Mouse (Mus musculus): Measurements from ENCODE around the gene Babam2. TPM values are rescaled to one million over a fixed set of nuclear protein-coding genes. Genes with fewer than 3 reads are reported as not detected.
"Not testable (repeated sequence)": the region's sequence is repeated elsewhere in the genome, so short reads cannot be mapped to it uniquely, and the experiment has no call there.

The Babam2 gene
- polyA plus RNA-seq, 1 experiment from 2014 or later, result 54.7 TPM

GRCm38 (mm10) chr5:31787201-31787600, 89.7 kb downstream of the Babam2 start:
- Histone ChIP-seq H3K4me1 (ENCODE audit: control insufficient read depth, insufficient read depth, low read length) (no peaks in the 10 kb centered on the region), H3K27me3 (ENCODE audit: control insufficient read depth, insufficient read depth, low read depth, low read length) (no peaks in the 10 kb centered on the region), H3K9ac (ENCODE audit: low read depth, low read length) (no peak overlapping the region), H3K27ac (ENCODE audit: low read length) (no peak overlapping the region), H3K4me2 (ENCODE audit: low read length) (no peak overlapping the region), H3K4me3 (ENCODE audit: low read depth, low read length) (no peak overlapping the region), H3K9me3 (replicated peaks; ENCODE audit: control insufficient read depth, low read length, poor library complexity, severe bottlenecking) (no peaks in the 10 kb centered on the region), H3K36me3 (ENCODE audit: control insufficient read depth, insufficient read depth, low read length) (no peaks in the 10 kb centered on the region)
- ATAC-seq, result no peak
- WGBS, result 82% methylated on average over 3 of the region's 3 CpGs

- no peak overlapping the region for H3K4me3 ChIP-seq (ENCODE audit: low read depth, low read length)
- WGBS, result 82% methylated on average over 3 of the region's 3 CpGs
- H3K27ac ChIP-seq (ENCODE audit: low read length), result no peak overlapping the region
- no peaks in the 10 kb centered on the region for H3K4me1 ChIP-seq (ENCODE audit: control insufficient read depth, insufficient read depth, low read length)
- no peak overlapping the region for H3K4me2 ChIP-seq (ENCODE audit: low read length)
- H3K27me3 ChIP-seq (ENCODE audit: control insufficient read depth, insufficient read depth, low read depth, low read length), result no peaks in the 10 kb centered on the region
- ATAC-seq, result no peak
- no peaks in the 10 kb centered on the region for H3K9me3 ChIP-seq (replicated peaks; ENCODE audit: control insufficient read depth, low read length, poor library complexity, severe bottlenecking)
- H3K36me3 ChIP-seq (ENCODE audit: control insufficient read depth, insufficient read depth, low read length), result no peaks in the 10 kb centered on the region
- H3K9ac ChIP-seq (ENCODE audit: low read depth, low read length), result no peak overlapping the region
These were observed 90.1 kb downstream of the Babam2 start for GRCm38 (mm10) chr5:31787622-31788021.

- Histone ChIP-seq H3K4me1 (ENCODE audit: control insufficient read depth, insufficient read depth, low read length) (no peaks in the 10 kb centered on the region), H3K9ac (ENCODE audit: low read depth, low read length) (no peak overlapping the region), H3K4me2 (ENCODE audit: low read length) (no peak overlapping the region), H3K9me3 (replicated peaks; ENCODE audit: control insufficient read depth, low read length, poor library complexity, severe bottlenecking) (no peaks in the 10 kb centered on the region; the same call in 1 of the 2 replicates), H3K36me3 (ENCODE audit: control insufficient read depth, insufficient read depth, low read length) (no peaks in the 10 kb centered on the region), H3K27ac (ENCODE audit: low read length) (no peak overlapping the region), H3K4me3 (ENCODE audit: low read depth, low read length) (no peak overlapping the region), H3K27me3 (ENCODE audit: control insufficient read depth, insufficient read depth, low read depth, low read length) (no peaks in the 10 kb centered on the region)
- no peak for ATAC-seq
- 92% methylated on average over 6 of the region's 6 CpGs for WGBS
These were observed 94.9 kb downstream of the Babam2 start for GRCm38 (mm10) chr5:31792338-31792737.

- no peaks in the 10 kb centered on the region for H3K36me3 ChIP-seq (ENCODE audit: control insufficient read depth, insufficient read depth, low read length)
- WGBS, result 89% methylated on average over 8 of the region's 8 CpGs
- no peaks in the 10 kb centered on the region; the same call in 1 of the 2 replicates for H3K9me3 ChIP-seq (replicated peaks; ENCODE audit: control insufficient read depth, low read length, poor library complexity, severe bottlenecking)
- ATAC-seq, result no peak
- no peak overlapping the region for H3K4me2 ChIP-seq (ENCODE audit: low read length)
- no peak overlapping the region for H3K27ac ChIP-seq (ENCODE audit: low read length)
- no peak overlapping the region for H3K9ac ChIP-seq (ENCODE audit: low read depth, low read length)
- no peaks in the 10 kb centered on the region for H3K27me3 ChIP-seq (ENCODE audit: control insufficient read depth, insufficient read depth, low read depth, low read length)
- H3K4me3 ChIP-seq (ENCODE audit: low read depth, low read length), result no peak overlapping the region
- no peaks in the 10 kb centered on the region for H3K4me1 ChIP-seq (ENCODE audit: control insufficient read depth, insufficient read depth, low read length)
These were observed 95.4 kb downstream of the Babam2 start for GRCm38 (mm10) chr5:31792863-31793262.

GRCm38 (mm10) chr5:31795414-31795813, 97.9 kb downstream of the Babam2 start:
- Histone ChIP-seq H3K27me3 (ENCODE audit: control insufficient read depth, insufficient read depth, low read depth, low read length) (no peaks in the 10 kb centered on the region), H3K4me3 (ENCODE audit: low read depth, low read length) (no peak overlapping the region), H3K36me3 (ENCODE audit: control insufficient read depth, insufficient read depth, low read length) (no peaks in the 10 kb centered on the region), H3K27ac (ENCODE audit: low read length) (no peak overlapping the region), H3K4me1 (ENCODE audit: control insufficient read depth, insufficient read depth, low read length) (no peaks in the 10 kb centered on the region), H3K4me2 (ENCODE audit: low read length) (no peak overlapping the region), H3K9me3 (replicated peaks; ENCODE audit: control insufficient read depth, low read length, poor library complexity, severe bottlenecking) (no peaks in the 10 kb centered on the region; the same call in 1 of the 2 replicates), H3K9ac (ENCODE audit: low read depth, low read length) (no peak overlapping the region)
- WGBS, result 94% methylated on average over 3 of the region's 3 CpGs
- ATAC-seq, result no peak

- no peak overlapping the region for H3K9ac ChIP-seq (ENCODE audit: low read depth, low read length)
- H3K4me1 ChIP-seq (ENCODE audit: control insufficient read depth, insufficient read depth, low read length), result no peaks in the 10 kb centered on the region
- H3K4me2 ChIP-seq (ENCODE audit: low read length), result no peak overlapping the region
- ATAC-seq, result no peak
- no peaks in the 10 kb centered on the region for H3K36me3 ChIP-seq (ENCODE audit: control insufficient read depth, insufficient read depth, low read length)
- H3K27ac ChIP-seq (ENCODE audit: low read length), result no peak overlapping the region
- H3K9me3 ChIP-seq (replicated peaks; ENCODE audit: control insufficient read depth, low read length, poor library complexity, severe bottlenecking), result no peaks in the 10 kb centered on the region; the same call in 1 of the 2 replicates
- no peak overlapping the region for H3K4me3 ChIP-seq (ENCODE audit: low read depth, low read length)
- no peaks in the 10 kb centered on the region for H3K27me3 ChIP-seq (ENCODE audit: control insufficient read depth, insufficient read depth, low read depth, low read length)
These were observed 99.5 kb downstream of the Babam2 start for GRCm38 (mm10) chr5:31796979-31797378.

GRCm38 (mm10) chr5:31804211-31804610, 106.7 kb downstream of the Babam2 start:
- ATAC-seq; H3K9ac ChIP-seq (ENCODE audit: low read depth, low read length); H3K27me3 ChIP-seq (ENCODE audit: control insufficient read depth, insufficient read depth, low read depth, low read length); H3K4me1 ChIP-seq (ENCODE audit: control insufficient read depth, insufficient read depth, low read length); H3K36me3 ChIP-seq (ENCODE audit: control insufficient read depth, insufficient read depth, low read length); H3K27ac ChIP-seq (ENCODE audit: low read length); H3K4me3 ChIP-seq (ENCODE audit: low read depth, low read length); H3K4me2 ChIP-seq (ENCODE audit: low read length); H3K9me3 ChIP-seq (replicated peaks; ENCODE audit: control insufficient read depth, low read length, poor library complexity, severe bottlenecking): not testable (repeated sequence)
- whole genome bisulfite sequencing, result 93% methylated on average over 8 of the region's 8 CpGs

- no peaks in the 10 kb centered on the region for H3K9me3 ChIP-seq (replicated peaks; ENCODE audit: control insufficient read depth, low read length, poor library complexity, severe bottlenecking)
- no peak overlapping the region for H3K27ac ChIP-seq (ENCODE audit: low read length)
- no peak for ATAC-seq
- no peak overlapping the region for H3K4me2 ChIP-seq (ENCODE audit: low read length)
- 75% methylated on average over 8 of the region's 8 CpGs for WGBS
- H3K36me3 ChIP-seq (ENCODE audit: control insufficient read depth, insufficient read depth, low read length), result no peaks in the 10 kb centered on the region
- no peaks in the 10 kb centered on the region for H3K27me3 ChIP-seq (ENCODE audit: control insufficient read depth, insufficient read depth, low read depth, low read length)
- H3K4me1 ChIP-seq (ENCODE audit: control insufficient read depth, insufficient read depth, low read length), result no peaks in the 10 kb centered on the region
- H3K4me3 ChIP-seq (ENCODE audit: low read depth, low read length), result no peak overlapping the region
- H3K9ac ChIP-seq (ENCODE audit: low read depth, low read length), result no peak overlapping the region
These were observed 107.3 kb downstream of the Babam2 start for GRCm38 (mm10) chr5:31804751-31805150.

- no peaks in the 10 kb centered on the region for H3K36me3 ChIP-seq (ENCODE audit: control insufficient read depth, insufficient read depth, low read length)
- no peak for ATAC-seq
- H3K4me3 ChIP-seq (ENCODE audit: low read depth, low read length), result no peak overlapping the region
- no peak overlapping the region for H3K9ac ChIP-seq (ENCODE audit: low read depth, low read length)
- H3K9me3 ChIP-seq (replicated peaks; ENCODE audit: control insufficient read depth, low read length, poor library complexity, severe bottlenecking), result no peaks in the 10 kb centered on the region
- WGBS, result 98% methylated on average over 6 of the region's 6 CpGs
- H3K4me1 ChIP-seq (ENCODE audit: control insufficient read depth, insufficient read depth, low read length), result 0 out of 2 replicates have a peak, but pooled peaks cover 2% of the 10 kb centered on the region
- no peak overlapping the region for H3K4me2 ChIP-seq (ENCODE audit: low read length)
- no peak overlapping the region for H3K27ac ChIP-seq (ENCODE audit: low read length)
- H3K27me3 ChIP-seq (ENCODE audit: control insufficient read depth, insufficient read depth, low read depth, low read length), result no peaks in the 10 kb centered on the region
These were observed 109.8 kb downstream of the Babam2 start for GRCm38 (mm10) chr5:31807312-31807711.
